Mouse (Mus musculus): ENCODE results near the gene Large1. TPM values are rescaled to one million over a fixed set of nuclear protein-coding genes. Genes with fewer than 3 reads are reported as not detected.

Gene Large1
- total and polyA plus RNA-seq, 3 experiments = not detected

DNA sequence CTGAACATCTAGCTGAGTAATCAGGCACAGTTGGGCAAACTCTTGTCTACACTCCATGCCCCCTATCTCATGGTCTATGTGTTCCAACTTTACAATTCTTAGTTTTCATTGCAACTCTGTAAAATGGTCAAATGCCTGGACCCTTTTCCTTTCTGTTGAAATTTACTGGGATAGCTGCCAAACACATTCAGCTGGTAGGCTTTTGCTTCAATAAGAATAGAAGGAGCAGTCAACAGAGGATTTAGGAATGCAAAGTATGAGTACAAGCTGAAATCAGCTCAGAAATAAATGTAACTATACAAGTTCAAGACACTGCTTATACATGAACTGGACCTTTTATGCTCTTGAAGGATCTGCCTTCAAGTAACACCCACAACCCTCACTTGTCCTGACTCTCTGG lies 146.5 kb downstream of the Large1 start:
- H3K36me3 ChIP-seq (ENCODE audit: control insufficient read depth in 1 of 2, insufficient read depth in 2 of 2, low read length in 2 of 2) = no peaks in the 10 kb centered on the region
- no peaks in the 10 kb centered on the region for H3K4me1 ChIP-seq (ENCODE audit: control insufficient read depth in 1 of 2, insufficient read depth in 2 of 2, low read length in 2 of 2)
- TF ChIP-seq MYC (IDR thresholded peaks at IDR 0.05; ENCODE audit: low read depth, low read length) (no peak), MEF2A (IDR thresholded peaks at IDR 0.05; ENCODE audit: extremely low read depth, insufficient replicate concordance, low read depth, low read length, poor library complexity, severe bottlenecking) (no peak), USF2 (IDR thresholded peaks at IDR 0.05; ENCODE audit: borderline replicate concordance in 1 of 2, insufficient read depth in 1 of 2, low read depth in 1 of 2, low read length in 2 of 2) (no peak), ZNF384 (IDR thresholded peaks at IDR 0.05; ENCODE audit: low read depth, low read length) (no peak), MXI1 (IDR thresholded peaks at IDR 0.05; ENCODE audit: low read depth, low read length) (no peak), GATA1 (IDR thresholded peaks at IDR 0.05; ENCODE audit: low read depth, low read length) (no peak), MYB (IDR thresholded peaks at IDR 0.05; ENCODE audit: low read depth, low read length) (no peak), ETS1 (IDR thresholded peaks at IDR 0.05; ENCODE audit: low read depth, low read length) (no peak), SMC3 (IDR thresholded peaks at IDR 0.05; ENCODE audit: low read depth, low read length) (no peak), MAZ (IDR thresholded peaks at IDR 0.05; ENCODE audit: low read depth, low read length) (no peak), TBP (IDR thresholded peaks at IDR 0.05; ENCODE audit: low read depth, low read length) (no peak), CHD1 (IDR thresholded peaks at IDR 0.05; ENCODE audit: low read depth, low read length) (no peak), UBTF (IDR thresholded peaks at IDR 0.05; ENCODE audit: borderline replicate concordance, insufficient read depth, low read depth, low read length) (no peak), ZKSCAN1 (IDR thresholded peaks at IDR 0.05; ENCODE audit: low read depth, low read length) (no peak), USF1 (IDR thresholded peaks at IDR 0.05; ENCODE audit: low read depth, low read length) (no peak), TCF12 (IDR thresholded peaks at IDR 0.05; ENCODE audit: low read depth, low read length) (no peak), POLR2AphosphoS2 (IDR thresholded peaks at IDR 0.05; ENCODE audit: low read length) (no peak), CTCF (IDR thresholded peaks at IDR 0.05 in 2 of 3, conservative IDR thresholded peaks at IDR 0.05 in 1 of 3; ENCODE audit: control insufficient read depth in 1 of 3, insufficient read depth in 1 of 3, low read depth in 2 of 3, low read length in 3 of 3, poor library complexity in 1 of 3, severe bottlenecking in 1 of 3) (no peak)
- H3K79me2 ChIP-seq (ENCODE audit: control insufficient read depth, insufficient read depth, low read length, poor library complexity) = no peaks in the 10 kb centered on the region
- no peak overlapping the region for H3K9ac ChIP-seq (ENCODE audit: control insufficient read depth, low read depth, low read length, poor library complexity, severe bottlenecking)
- DNase-seq (ENCODE audit: low read depth, low spot score) = no peak
- H3K9me3 ChIP-seq (replicated peaks; ENCODE audit: insufficient read depth, low read length) = no peaks in the 10 kb centered on the region
- no peak overlapping the region for H3K4me3 ChIP-seq (ENCODE audit: control insufficient read depth in 1 of 2, insufficient read depth in 1 of 2, low read depth in 2 of 2, low read length in 2 of 2)
- no peak overlapping the region for H3K27ac ChIP-seq (ENCODE audit: control insufficient read depth, low read depth, low read length)
- no peaks in the 10 kb centered on the region for H3K27me3 ChIP-seq (ENCODE audit: control insufficient read depth in 1 of 2, insufficient read depth in 2 of 2, low read length in 2 of 2)

DNA sequence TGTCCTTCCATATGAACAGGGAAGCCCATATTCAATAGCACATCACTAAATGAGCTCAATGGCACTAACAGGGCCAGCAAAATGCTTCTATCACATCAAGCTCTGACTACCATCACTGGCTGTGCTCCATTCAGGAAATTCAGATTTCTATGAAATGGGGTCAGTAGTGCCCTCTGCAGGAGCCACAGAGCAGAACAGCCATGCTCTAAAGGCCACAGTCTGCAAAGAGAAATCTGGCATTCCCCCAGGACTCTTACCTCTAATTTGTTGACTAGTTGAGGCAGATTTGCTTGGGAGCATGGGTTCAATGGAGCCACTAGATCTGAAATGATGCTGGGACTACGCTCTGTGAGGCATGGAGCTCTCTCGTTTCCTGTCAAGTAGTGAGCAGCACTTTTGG lies 151.5 kb downstream of the Large1 start:
- Histone ChIP-seq H3K9me3 (replicated peaks; ENCODE audit: insufficient read depth, low read length) (no peaks in the 10 kb centered on the region), H3K36me3 (ENCODE audit: control insufficient read depth in 1 of 2, insufficient read depth in 2 of 2, low read length in 2 of 2) (no peaks in the 10 kb centered on the region), H3K27ac (ENCODE audit: control insufficient read depth, low read depth, low read length) (no peak overlapping the region), H3K9ac (ENCODE audit: control insufficient read depth, low read depth, low read length, poor library complexity, severe bottlenecking) (no peak overlapping the region), H3K4me3 (ENCODE audit: control insufficient read depth in 1 of 2, insufficient read depth in 1 of 2, low read depth in 2 of 2, low read length in 2 of 2) (no peak overlapping the region), H3K27me3 (ENCODE audit: control insufficient read depth in 1 of 2, insufficient read depth in 2 of 2, low read length in 2 of 2) (no peaks in the 10 kb centered on the region), H3K79me2 (ENCODE audit: control insufficient read depth, insufficient read depth, low read length, poor library complexity) (no peaks in the 10 kb centered on the region), H3K4me1 (ENCODE audit: control insufficient read depth in 1 of 2, insufficient read depth in 2 of 2, low read length in 2 of 2) (no peaks in the 10 kb centered on the region)
- no peak for DNase-seq (ENCODE audit: low read depth, low spot score)
- no peak for TF ChIP-seq MYB (IDR thresholded peaks at IDR 0.05; ENCODE audit: low read depth, low read length)

Data from MEL (cell line).